Mouse (Mus musculus): ENCODE data around the gene H2-M10.1. TPM values are rescaled to one million over a fixed set of nuclear protein-coding genes. Genes with fewer than 3 reads are reported as not detected.
"Not testable (repeated sequence)": the region's sequence is repeated elsewhere in the genome, so short reads cannot be mapped to it uniquely, and the experiment has no call there.

H2-M10.1 gene
- not detected in 2 replicates for polyA plus RNA-seq (2015; fragmentation: Nextera tagmentation; extraction: Ambion mirVana)

- ATAC-seq (ENCODE audit: low FRiP score): no peak
- no peaks in the 10 kb centered on the region for H3K9me3 ChIP-seq (replicated peaks)
- 88% methylated on average over 4 of the region's 4 CpGs for WGBS
Measured at GRCm38 (mm10) chr17:36326055-36326454, at the start of gene H2-M10.1. TSS of gene H2-M10.1 (minus strand) at chr17:36326155.

GRCm38 (mm10) chr17:36368317-36368716 lies 42.4 kb upstream of the H2-M10.1 start, which contains the start of gene H2-M10.3:
TSS of gene H2-M10.3 (minus strand) at chr17:36368417.
- H3K9ac ChIP-seq (replicated peaks); H3K36me3 ChIP-seq; H3K4me2 ChIP-seq; H3K4me1 ChIP-seq; H3K4me3 ChIP-seq (replicated peaks); ATAC-seq (ENCODE audit: low FRiP score); H3K27me3 ChIP-seq (replicated peaks); H3K27ac ChIP-seq (replicated peaks); H3K9me3 ChIP-seq (replicated peaks): not testable (repeated sequence)
- WGBS: 93% methylated on average over 2 of the region's 2 CpGs

More at GRCm38 (mm10) chr17:36326055-36326454, at the start of gene H2-M10.1:
- H3K9ac ChIP-seq (replicated peaks): no peak within 1 kb of the TSS
- H3K4me3 ChIP-seq (replicated peaks): no peak within 1 kb of the TSS
- H3K27me3 ChIP-seq (replicated peaks): no peaks in the 10 kb centered on the region
- H3K36me3 ChIP-seq: no peaks in the 10 kb centered on the region
- H3K4me1 ChIP-seq: no peaks in the 10 kb centered on the region
- no peak within 1 kb of the TSS for H3K4me2 ChIP-seq
- no peak within 1 kb of the TSS for H3K27ac ChIP-seq (replicated peaks)

- H3K9me3 ChIP-seq (replicated peaks); H3K9ac ChIP-seq (replicated peaks); H3K27me3 ChIP-seq (replicated peaks); H3K4me3 ChIP-seq (replicated peaks); H3K36me3 ChIP-seq; H3K27ac ChIP-seq (replicated peaks); ATAC-seq (ENCODE audit: low FRiP score); H3K4me1 ChIP-seq; H3K4me2 ChIP-seq: not testable (repeated sequence)
Measured at GRCm38 (mm10) chr17:36362404-36362803, 36.4 kb upstream of the H2-M10.1 start.

GRCm38 (mm10) chr17:36357512-36357911 lies 31.6 kb upstream of the H2-M10.1 start:
- ATAC-seq (ENCODE audit: low FRiP score); H3K9me3 ChIP-seq (replicated peaks): not testable (repeated sequence)

GRCm38 (mm10) chr17:36355763-36356162 lies 29.8 kb upstream of the H2-M10.1 start:
- no peak overlapping the region for H3K27ac ChIP-seq (replicated peaks)
- WGBS: 50% methylated on average over 3 of the region's 3 CpGs
- no peaks in the 10 kb centered on the region for H3K9me3 ChIP-seq (replicated peaks)
- no peaks in the 10 kb centered on the region for H3K27me3 ChIP-seq (replicated peaks)
- peak; percentile 77 for ATAC-seq (ENCODE audit: low FRiP score)
- H3K4me2 ChIP-seq: no peak overlapping the region
- H3K9ac ChIP-seq (replicated peaks): no peak overlapping the region
- H3K4me3 ChIP-seq (replicated peaks): no peak overlapping the region
- no peaks in the 10 kb centered on the region for H3K4me1 ChIP-seq
- no peaks in the 10 kb centered on the region for H3K36me3 ChIP-seq

More at GRCm38 (mm10) chr17:36357512-36357911, 31.6 kb upstream of the H2-M10.1 start:
- not testable (repeated sequence) for H3K27me3 ChIP-seq (replicated peaks); H3K4me3 ChIP-seq (replicated peaks); H3K4me1 ChIP-seq; H3K27ac ChIP-seq (replicated peaks); H3K9ac ChIP-seq (replicated peaks); H3K36me3 ChIP-seq; H3K4me2 ChIP-seq

- H3K4me1 ChIP-seq; H3K27me3 ChIP-seq (replicated peaks); H3K9ac ChIP-seq (replicated peaks); H3K4me2 ChIP-seq; H3K27ac ChIP-seq (replicated peaks); H3K4me3 ChIP-seq (replicated peaks); H3K9me3 ChIP-seq (replicated peaks); H3K36me3 ChIP-seq: not testable (repeated sequence)
- ATAC-seq (ENCODE audit: low FRiP score): peak; percentile 78
Measured at GRCm38 (mm10) chr17:36355343-36355742, 29.4 kb upstream of the H2-M10.1 start.

GRCm38 (mm10) chr17:36315689-36316253 lies 10.2 kb downstream of the H2-M10.1 start:
- peaks cover 12% of the 10 kb centered on the region for H3K4me1 ChIP-seq

GRCm38 (mm10) chr17:36315041-36315688 lies 10.8 kb downstream of the H2-M10.1 start:
- peak overlapping the region; percentile 67 for H3K9ac ChIP-seq (replicated peaks)
- no peaks in the 10 kb centered on the region for H3K36me3 ChIP-seq
- H3K4me2 ChIP-seq: peak overlapping the region; percentile 73
- peak overlapping the region; percentile 52 for H3K4me3 ChIP-seq (replicated peaks)
- peaks cover 12% of the 10 kb centered on the region for H3K4me1 ChIP-seq
- under 1% methylated on average over 19 of the region's 19 CpGs for WGBS
- ATAC-seq (ENCODE audit: low FRiP score): peak; percentile 95
- H3K27me3 ChIP-seq (replicated peaks): no peaks in the 10 kb centered on the region
- H3K27ac ChIP-seq (replicated peaks): peak overlapping the region; percentile 95
- H3K9me3 ChIP-seq (replicated peaks): no peaks in the 10 kb centered on the region

More at GRCm38 (mm10) chr17:36315689-36316253, 10.2 kb downstream of the H2-M10.1 start:
- H3K9me3 ChIP-seq (replicated peaks): no peaks in the 10 kb centered on the region
- H3K27me3 ChIP-seq (replicated peaks): no peaks in the 10 kb centered on the region
- H3K9ac ChIP-seq (replicated peaks): peak overlapping the region; percentile 67
- ATAC-seq (ENCODE audit: low FRiP score): peak; percentile 61
- H3K36me3 ChIP-seq: no peaks in the 10 kb centered on the region
- peak overlapping the region; percentile 95 for H3K27ac ChIP-seq (replicated peaks)
- H3K4me3 ChIP-seq (replicated peaks): peak overlapping the region; percentile 52
- 24% methylated on average over 5 of the region's 5 CpGs for WGBS
- H3K4me2 ChIP-seq: peak overlapping the region; percentile 73

- peak overlapping the region; percentile 73 for H3K4me2 ChIP-seq
- H3K4me1 ChIP-seq: peaks cover 12% of the 10 kb centered on the region
- no peaks in the 10 kb centered on the region for H3K9me3 ChIP-seq (replicated peaks)
- H3K9ac ChIP-seq (replicated peaks): peak overlapping the region; percentile 67
- H3K36me3 ChIP-seq: no peaks in the 10 kb centered on the region
- H3K27ac ChIP-seq (replicated peaks): peak overlapping the region; percentile 95
- no peaks in the 10 kb centered on the region for H3K27me3 ChIP-seq (replicated peaks)
- H3K4me3 ChIP-seq (replicated peaks): peak overlapping the region; percentile 52
- WGBS: 5% methylated on average over 9 of the region's 9 CpGs
- peak; percentile 42 for ATAC-seq (ENCODE audit: low FRiP score)
Measured at GRCm38 (mm10) chr17:36314511-36314910, 11.4 kb downstream of the H2-M10.1 start.

GRCm38 (mm10) chr17:36309293-36309692 lies 16.7 kb downstream of the H2-M10.1 start:
- H3K4me2 ChIP-seq: peak overlapping the region; percentile 36
- H3K27me3 ChIP-seq (replicated peaks): no peaks in the 10 kb centered on the region
- H3K9ac ChIP-seq (replicated peaks): no peak overlapping the region
- peak; percentile 85 for ATAC-seq (ENCODE audit: low FRiP score)
- H3K9me3 ChIP-seq (replicated peaks): no peaks in the 10 kb centered on the region
- H3K4me1 ChIP-seq: 0 out of 2 replicates have a peak, but pooled peaks cover 2% of the 10 kb centered on the region
- no peak overlapping the region for H3K27ac ChIP-seq (replicated peaks)
- no peak overlapping the region for H3K4me3 ChIP-seq (replicated peaks)
- 31% methylated on average over 1 of the region's 1 CpGs for WGBS
- H3K36me3 ChIP-seq: no peaks in the 10 kb centered on the region

- peak overlapping the region; percentile 36 for H3K4me2 ChIP-seq
- ATAC-seq (ENCODE audit: low FRiP score): peak; percentile 90
- H3K9ac ChIP-seq (replicated peaks); H3K4me3 ChIP-seq (replicated peaks); H3K9me3 ChIP-seq (replicated peaks); H3K4me1 ChIP-seq; H3K27me3 ChIP-seq (replicated peaks); H3K27ac ChIP-seq (replicated peaks); H3K36me3 ChIP-seq: not testable (repeated sequence)
- WGBS: 0% methylated on average over 3 of the region's 3 CpGs
Measured at GRCm38 (mm10) chr17:36308855-36309254, 17.1 kb downstream of the H2-M10.1 start.

- no peak for ATAC-seq (ENCODE audit: low FRiP score)
- no peaks in the 10 kb centered on the region for H3K27me3 ChIP-seq (replicated peaks)
- no peak within 1 kb of the TSS for H3K9ac ChIP-seq (replicated peaks)
- no peak within 1 kb of the TSS for H3K4me3 ChIP-seq (replicated peaks)
- 89% methylated on average over 2 of the region's 2 CpGs for WGBS
- H3K4me1 ChIP-seq: 0 out of 2 replicates have a peak, but pooled peaks cover 1% of the 10 kb centered on the region
- no peak within 1 kb of the TSS for H3K4me2 ChIP-seq
- no peak within 1 kb of the TSS for H3K27ac ChIP-seq (replicated peaks)
- no peaks in the 10 kb centered on the region for H3K9me3 ChIP-seq (replicated peaks)
- peaks cover 7% of the 10 kb centered on the region; the same call in 1 of the 2 replicates for H3K36me3 ChIP-seq
Measured at GRCm38 (mm10) chr17:36286390-36286789, 39.6 kb downstream of the H2-M10.1 start, which contains the start of gene H2-M10.2. TSS of gene H2-M10.2 (minus strand) at chr17:36286490.
